Mouse (Mus musculus) lung, embryonic 14.5 days (tissue): Measurements from ENCODE around the gene Smarca2. TPM values are rescaled to one million over a fixed set of nuclear protein-coding genes. Genes with fewer than 3 reads are reported as not detected.

ENCODE experiments used
- ATAC-seq: fragments of 200-750 bp; cut with Nextera tagmentation; 2 replicates; pipeline ENCODE4 v1.8.0; 2017; ENCODE audit warnings: mild to moderate bottlenecking, moderate TSS enrichment, moderate library complexity; ENCODE audit not compliant: insufficient read depth
- DNase-seq: peaks from one replicate; pipeline ENCODE4 v3.0.0-alpha.2; 2015
- H3K27ac ChIP-seq: fragments of 300-500 bp; sonication (generic); 2 replicates; pipeline ENCODE4 v1.5.1; 2014; ENCODE audit warnings: low read depth, mild to moderate bottlenecking, moderate library complexity
- H3K27me3 ChIP-seq: fragments of 300-500 bp; sonication (generic); 2 replicates; pipeline ENCODE4 v1.6.1; 2014; ENCODE audit warnings: low read length, control low read depth; ENCODE audit not compliant: insufficient read depth
- H3K36me3 ChIP-seq: fragments of 300-500 bp; sonication (generic); 2 replicates; pipeline ENCODE4 v1.6.1; 2014; ENCODE audit warnings: control low read depth; ENCODE audit not compliant: insufficient read depth
- H3K4me1 ChIP-seq: fragments of 300-500 bp; sonication (generic); 2 replicates; pipeline ENCODE4 v1.6.1; 2014; ENCODE audit warnings: antibody characterized with exemption, control low read depth; ENCODE audit not compliant: insufficient read depth
- H3K4me2 ChIP-seq: fragments of 300-500 bp; sonication (generic); 2 replicates; pipeline ENCODE4 v1.6.1; 2014; ENCODE audit warnings: mild to moderate bottlenecking
- H3K4me3 ChIP-seq: fragments of 300-500 bp; sonication (generic); 2 replicates; pipeline ENCODE4 v1.5.1; 2014; ENCODE audit warnings: low read depth, low read length
- H3K9ac ChIP-seq: fragments of 300-500 bp; sonication (generic); 2 replicates; pipeline ENCODE4 v1.6.1; 2014
- H3K9me3 ChIP-seq: fragments of 300-500 bp; sonication (generic); 2 replicates; pipeline ENCODE4 v1.6.1; 2016; ENCODE audit warnings: low read depth, low read length, control low read depth
- CTCF ChIP-seq: IDR thresholded peaks from 2 replicates; pipeline ENCODE4 v1.5.1; 2016; ENCODE audit warnings: antibody characterized with exemption, low read depth
- WGBS: fragments of 180-500 bp; shearing (Covaris S2); extraction: QIAGEN DNeasy Blood & Tissue Kit; methylation state at CpG from one replicate; pipeline ENCODE4 v1.1.7; 2014; 5-methylcytosine and 5-hydroxymethylcytosine counted together
- polyA plus RNA-seq: library from polyadenylated mRNA; unstranded; fragments of >200 nt; fragmentation: Nextera tagmentation; extraction: Ambion mirVana; gene quantifications from 2 replicates; pipeline ENCODE4 v1.2.1, GENCODE M21; 2014

Gene Smarca2
- polyA plus RNA-seq, 1 experiment from 2014 or later = 45.6 TPM

- H3K9me3 ChIP-seq = no peaks in the 10 kb centered on the region
- H3K4me1 ChIP-seq = no peaks in the 10 kb centered on the region
- ATAC-seq (no peak), DNase-seq (no peak)
- H3K9ac ChIP-seq = no peak overlapping the region
- H3K27ac ChIP-seq = no peak overlapping the region
- no peaks in the 10 kb centered on the region for H3K36me3 ChIP-seq
- no peak overlapping the region for H3K4me3 ChIP-seq
- TF ChIP-seq CTCF = no peak
- no peaks in the 10 kb centered on the region for H3K27me3 ChIP-seq
- WGBS = 75% methylated on average over 5 of the region's 5 CpGs
- no peak overlapping the region for H3K4me2 ChIP-seq
Observed at GRCm38 (mm10) chr19:26617287-26617686, 12.4 kb downstream of the Smarca2 start.

- 36% methylated on average over 8 of the region's 8 CpGs for WGBS
- TF ChIP-seq CTCF = no peak
- H3K9me3 ChIP-seq = no peaks in the 10 kb centered on the region
- no peak overlapping the region for H3K4me2 ChIP-seq
- no peak overlapping the region for H3K4me3 ChIP-seq
- ATAC-seq = peak; percentile 54; the same call in 1 of the 2 replicates
- H3K27me3 ChIP-seq = no peaks in the 10 kb centered on the region
- no peaks in the 10 kb centered on the region for H3K4me1 ChIP-seq
- DNase-seq = peak; percentile 81
- H3K36me3 ChIP-seq = peaks cover 20% of the 10 kb centered on the region; the same call in 1 of the 2 replicates
- peak overlapping the region; percentile 36; the same call in 1 of the 2 replicates for H3K27ac ChIP-seq
- no peak overlapping the region for H3K9ac ChIP-seq
Observed at GRCm38 (mm10) chr19:26630712-26631235, 25.9 kb downstream of the Smarca2 start.

GRCm38 (mm10) chr19:26632228-26632627 lies 27.4 kb downstream of the Smarca2 start:
- Histone ChIP-seq H3K27me3 (no peaks in the 10 kb centered on the region), H3K9ac (no peak overlapping the region), H3K36me3 (peaks cover 19% of the 10 kb centered on the region; the same call in 1 of the 2 replicates), H3K4me1 (no peaks in the 10 kb centered on the region), H3K9me3 (no peaks in the 10 kb centered on the region), H3K4me2 (no peak overlapping the region), H3K4me3 (no peak overlapping the region), H3K27ac (no peak overlapping the region)
- TF ChIP-seq CTCF = no peak
- WGBS = 80% methylated on average over 5 of the region's 5 CpGs
- no peak for ATAC-seq
- DNase-seq = no peak

- Histone ChIP-seq H3K36me3 (peaks cover 8% of the 10 kb centered on the region; the same call in 1 of the 2 replicates), H3K4me1 (no peaks in the 10 kb centered on the region), H3K9me3 (no peaks in the 10 kb centered on the region), H3K4me3 (no peak overlapping the region), H3K27me3 (no peaks in the 10 kb centered on the region), H3K27ac (no peak overlapping the region), H3K9ac (no peak overlapping the region), H3K4me2 (no peak overlapping the region)
- 82% methylated on average over 13 of the region's 13 CpGs for WGBS
- DNase-seq (no peak), ATAC-seq (no peak)
- no peak for TF ChIP-seq CTCF
Observed at GRCm38 (mm10) chr19:26640556-26640955, 35.7 kb downstream of the Smarca2 start.

- 55% methylated on average over 10 of the region's 10 CpGs for WGBS
- ATAC-seq (no peak), DNase-seq (peak; percentile 48)
Observed at GRCm38 (mm10) chr19:26641269-26641668, 36.4 kb downstream of the Smarca2 start.

GRCm38 (mm10) chr19:26643011-26643410 lies 38.2 kb downstream of the Smarca2 start:
- Histone ChIP-seq H3K36me3 (peaks cover 12% of the 10 kb centered on the region; the same call in 1 of the 2 replicates), H3K9me3 (no peaks in the 10 kb centered on the region), H3K9ac (no peak overlapping the region), H3K4me3 (no peak overlapping the region), H3K4me2 (no peak overlapping the region), H3K27me3 (no peaks in the 10 kb centered on the region), H3K4me1 (no peaks in the 10 kb centered on the region), H3K27ac (no peak overlapping the region)
- ATAC-seq = no peak
- no peak for TF ChIP-seq CTCF
- WGBS = 71% methylated on average over 4 of the region's 4 CpGs
- DNase-seq = no peak

More at GRCm38 (mm10) chr19:26641269-26641668, 36.4 kb downstream of the Smarca2 start:
- no peaks in the 10 kb centered on the region for H3K27me3 ChIP-seq
- no peak overlapping the region for H3K9ac ChIP-seq
- no peak overlapping the region for H3K27ac ChIP-seq
- no peaks in the 10 kb centered on the region for H3K9me3 ChIP-seq
- no peak overlapping the region for H3K4me3 ChIP-seq
- no peak for TF ChIP-seq CTCF
- peaks cover 8% of the 10 kb centered on the region; the same call in 1 of the 2 replicates for H3K36me3 ChIP-seq
- no peaks in the 10 kb centered on the region for H3K4me1 ChIP-seq
- no peak overlapping the region for H3K4me2 ChIP-seq

- Histone ChIP-seq H3K27ac (no peak overlapping the region), H3K9me3 (no peaks in the 10 kb centered on the region), H3K4me2 (no peak overlapping the region), H3K4me3 (no peak overlapping the region), H3K27me3 (no peaks in the 10 kb centered on the region), H3K4me1 (no peaks in the 10 kb centered on the region), H3K9ac (no peak overlapping the region), H3K36me3 (peaks cover 15% of the 10 kb centered on the region; the same call in 1 of the 2 replicates)
- 67% methylated on average over 4 of the region's 4 CpGs for WGBS
- TF ChIP-seq CTCF = no peak
- no peak for ATAC-seq
- no peak for DNase-seq
Observed at GRCm38 (mm10) chr19:26643936-26644335, 39.1 kb downstream of the Smarca2 start.
